Mouse (Mus musculus) brain, adult 2 months (tissue): ENCODE data around the gene Ctxn2.
"Not testable (repeated sequence)": the region's sequence is repeated elsewhere in the genome, so short reads cannot be mapped to it uniquely, and the experiment has no call there.

Source experiments
- DNase-seq: peaks from one replicate; pipeline ENCODE4 v3.0.0; 2011; ENCODE audit warnings: low read depth, low spot score

The Ctxn2 gene

GRCm38 (mm10) chr2:125135903-125136811 is at the start of gene Ctxn2:
TSS of gene Ctxn2 (plus strand) at chr2:125136692.
- DNase-seq: peak; percentile 88

GRCm38 (mm10) chr2:125088757-125089156 is 47.7 kb upstream of the Ctxn2 start:
- no peak for DNase-seq

- DNase-seq: not testable (repeated sequence)
These were observed 44.4 kb upstream of the Ctxn2 start for GRCm38 (mm10) chr2:125092123-125092522.

GRCm38 (mm10) chr2:125104491-125104890 is 32.0 kb upstream of the Ctxn2 start:
- not testable (repeated sequence) for DNase-seq

GRCm38 (mm10) chr2:125106536-125106935 is 30.0 kb upstream of the Ctxn2 start:
- DNase-seq: not testable (repeated sequence)

- DNase-seq: peak; percentile 80
These were observed 16.9 kb upstream of the Ctxn2 start for GRCm38 (mm10) chr2:125119381-125120110.

GRCm38 (mm10) chr2:125122288-125122623 is 14.2 kb upstream of the Ctxn2 start:
- DNase-seq: peak; percentile 51

GRCm38 (mm10) chr2:125122624-125123476 is 13.6 kb upstream of the Ctxn2 start:
- peak; percentile 78 for DNase-seq

- DNase-seq: peak; percentile 90
These were observed 13.0 kb upstream of the Ctxn2 start, which contains the start of gene Myef2 for GRCm38 (mm10) chr2:125123477-125123852. TSS of gene Myef2 (minus strand) at chr2:125123661.

- no peak for DNase-seq
These were observed 10.7 kb upstream of the Ctxn2 start for GRCm38 (mm10) chr2:125125824-125126223.

- DNase-seq: no peak
These were observed 9.7 kb upstream of the Ctxn2 start for GRCm38 (mm10) chr2:125126792-125127191.

- no peak for DNase-seq
These were observed 2.4 kb upstream of the Ctxn2 start for GRCm38 (mm10) chr2:125134113-125134512.

- no peak for DNase-seq
These were observed 354 bp downstream of the Ctxn2 start for GRCm38 (mm10) chr2:125136846-125137245.

- no peak for DNase-seq
These were observed 5.8 kb downstream of the Ctxn2 start for GRCm38 (mm10) chr2:125142336-125142735.

- no peak for DNase-seq
These were observed 15.9 kb downstream of the Ctxn2 start, which contains the start of gene Slc12a1 for GRCm38 (mm10) chr2:125152388-125152787. TSS of gene Slc12a1 (plus strand) at chr2:125152505.

- DNase-seq: no peak
These were observed 17.8 kb downstream of the Ctxn2 start for GRCm38 (mm10) chr2:125154294-125154693.

GRCm38 (mm10) chr2:125155504-125155903 is 19.0 kb downstream of the Ctxn2 start:
- DNase-seq: no peak

- DNase-seq: peak; percentile 12
These were observed 25.5 kb downstream of the Ctxn2 start for GRCm38 (mm10) chr2:125162012-125162470.

- peak; percentile 73 for DNase-seq
These were observed 41.8 kb downstream of the Ctxn2 start for GRCm38 (mm10) chr2:125178225-125178798.

GRCm38 (mm10) chr2:125187904-125188303 is 51.4 kb downstream of the Ctxn2 start:
- DNase-seq: no peak

GRCm38 (mm10) chr2:125189197-125189596 is 52.7 kb downstream of the Ctxn2 start:
- DNase-seq: peak; percentile 87
